Comparison of ENCODE assay signal across 9 mouse cellular contexts in genomic region chr3:36690292-36690650, GRCm38 (mm10). TPM values are rescaled to one million over a fixed set of nuclear protein-coding genes. Genes with fewer than 3 reads are reported as not detected.
DNase-seq lines count a peak whose midpoint lies in the region; ATAC-seq and TF ChIP-seq lines count a peak whose summit lies in the region.
"Had no signal": no experiment of that assay in that cellular context is flagged by ENCODE, and none has a peak within 500 bp of the region (broad histone marks: within the 10 kb centered on the region; RNA-seq: fewer than 3 reads in every experiment).

No protein-coding gene starts in this region.

- no peak for ATAC-seq in heart, embryonic 13.5 days (ENCODE audit: extremely low read depth, insufficient number of reproducible peaks, low FRiP score, low TSS enrichment)
- no peak for ATAC-seq in Patski
- peak; percentile 6; the same call in 1 of the 2 replicates for ATAC-seq in hindbrain, embryonic 12.5 days (ENCODE audit: low FRiP score)
- ATAC-seq in megakaryocyte-erythroid progenitor cell, adult 5-6 weeks (replicated peaks; ENCODE audit: low FRiP score, low TSS enrichment, poor library complexity, severe bottlenecking), result no peak

- peak overlapping the region; percentile 91 for H3K4me2 ChIP-seq in heart, embryonic 13.5 days
- H3K4me2 ChIP-seq in hindbrain, embryonic 12.5 days (replicated peaks), result peak overlapping the region; percentile 80

- CTCF ChIA-PET in Patski (lab: Charles Lee), result interaction anchor here (1.2 kb wide), 1 partner anchor 22 kb away, joined by 3 read pairs; no protein-coding TSS in a partner anchor

- H3K4me3 ChIP-seq in heart, embryonic 13.5 days, result peak overlapping the region; percentile 83
- peak overlapping the region; percentile 73 for H3K4me3 ChIP-seq in hindbrain, embryonic 12.5 days
- peak overlapping the region; percentile 71 for H3K4me3 ChIP-seq in midbrain, embryonic 10.5 days

- no peak for DNase-seq in heart, postnatal 25 days (ENCODE audit: low spot score)
- DNase-seq in Patski (ENCODE audit: low read depth, low spot score), result no peak
- no peak for DNase-seq in midbrain, embryonic 10.5 days (ENCODE audit: low spot score)
- DNase-seq in thymus, postnatal 36 days, result no peak
- DNase-seq in left cerebral cortex, adult 11 months (ENCODE audit: low spot score), result no peak

- peak overlapping the region; percentile 86 for H3K9ac ChIP-seq in heart, embryonic 13.5 days
- no peak overlapping the region; the same call in 1 of the 2 replicates for H3K9ac ChIP-seq in hindbrain, embryonic 12.5 days

- in situ Hi-C loops in Patski (cut with MboI; ENCODE audit: low pct_unique_long_range_greater_than_20kb), result no loop called here

- peak; percentile 16 for TF ChIP-seq CTCF in Patski (IDR thresholded peaks at IDR 0.05)

- H3K9me3 ChIP-seq in heart, embryonic 13.5 days, result no peaks in the 10 kb centered on the region
- no peaks in the 10 kb centered on the region for H3K9me3 ChIP-seq in hindbrain, embryonic 12.5 days (replicated peaks)
- no peaks in the 10 kb centered on the region for H3K9me3 ChIP-seq in midbrain, embryonic 10.5 days (replicated peaks)

- POLR2A ChIA-PET in Patski (lab: Charles Lee), result no interaction called here

- H3K36me3 ChIP-seq in heart, embryonic 13.5 days, result no peaks in the 10 kb centered on the region
- H3K36me3 ChIP-seq in hindbrain, embryonic 12.5 days, result no peaks in the 10 kb centered on the region
- H3K36me3 ChIP-seq in midbrain, embryonic 10.5 days, result no peaks in the 10 kb centered on the region

- peaks cover 12% of the 10 kb centered on the region for H3K4me1 ChIP-seq in heart, embryonic 13.5 days
- peaks cover 8% of the 10 kb centered on the region for H3K4me1 ChIP-seq in hindbrain, embryonic 12.5 days
- H3K4me1 ChIP-seq in midbrain, embryonic 10.5 days, result peaks cover 19% of the 10 kb centered on the region

- WGBS in heart, embryonic 13.5 days, result 13% methylated on average over 7 of the region's 7 CpGs
- 13% methylated on average over 7 of the region's 7 CpGs for whole genome bisulfite sequencing in hindbrain, embryonic 12.5 days
- 9% methylated on average over 7 of the region's 7 CpGs for WGBS in midbrain, embryonic 10.5 days

- H3K27ac ChIP-seq in heart, embryonic 13.5 days (replicated peaks), result no peak overlapping the region
- no peak overlapping the region for H3K27ac ChIP-seq in hindbrain, embryonic 12.5 days
- peak overlapping the region; percentile 86 for H3K27ac ChIP-seq in midbrain, embryonic 10.5 days (replicated peaks)

- intact Hi-C loops in heart, postnatal 25 days (cut with DNase I), result no loop called here

- H3K27me3 ChIP-seq in heart, embryonic 13.5 days (replicated peaks), result peaks cover 20% of the 10 kb centered on the region
- H3K27me3 ChIP-seq in Patski, result peaks cover 39% of the 10 kb centered on the region
- H3K27me3 ChIP-seq in hindbrain, embryonic 12.5 days, result peaks cover 20% of the 10 kb centered on the region
- H3K27me3 ChIP-seq in midbrain, embryonic 10.5 days (ENCODE audit: low read depth, poor library complexity, severe bottlenecking), result peaks cover 47% of the 10 kb centered on the region

RNA-seq across cellular contexts. Expression of gene Trpc3, which starts 0.3 kb away (rescaled TPM):
- polyA plus RNA-seq in heart, embryonic 13.5 days (2015; fragmentation: Nextera tagmentation; extraction: Ambion mirVana), result 2.5 and 4.9 TPM in 2 replicates
- total RNA-seq in heart, postnatal 25 days (2021), result 1 to 10 TPM; 7.2 to 7.4 TPM
- polyA plus RNA-seq in Patski (2021), result 2.1 TPM
- 5.5 and 8.1 TPM in 2 replicates for polyA plus RNA-seq in hindbrain, embryonic 12.5 days (2016; fragmentation: Nextera tagmentation; extraction: Ambion mirVana)
- polyA plus RNA-seq in midbrain, embryonic 10.5 days (2016; fragmentation: Nextera tagmentation; extraction: Ambion mirVana), result 4.2 and 4.9 TPM in 2 replicates
- not detected in 2 replicates for total RNA-seq in megakaryocyte-erythroid progenitor cell, adult 5-6 weeks (2014; fragmentation: Nextera tagmentation)
- total RNA-seq in megakaryocyte-erythroid progenitor cell, adult 5-6 weeks (2017), result not detected in 2 replicates
- total RNA-seq: granulocyte monocyte progenitor cell, adult 5-6 weeks had no signal
